Mouse (Mus musculus) brain, embryonic 14.5 days (tissue): Measurements from ENCODE around the gene Pdxk.

Experiments used
- CTCF ChIP-seq: fragments of 200-500 bp; IDR thresholded peaks from 2 replicates; pipeline ENCODE4 v1.5.1; 2012; ENCODE audit warnings: inconsistent platforms, mild to moderate bottlenecking, moderate library complexity, borderline replicate concordance; ENCODE audit not compliant: insufficient read depth, insufficient read length; ENCODE audit errors: extremely low read depth
- POLR2A ChIP-seq: fragments of 200-500 bp; IDR thresholded peaks from 2 replicates; pipeline ENCODE4 v1.6.1; 2012; ENCODE audit warnings: mild to moderate bottlenecking, inconsistent platforms, borderline replicate concordance; ENCODE audit not compliant: poor library complexity, insufficient read depth, insufficient read length, severe bottlenecking; ENCODE audit errors: extremely low read depth

DNA sequence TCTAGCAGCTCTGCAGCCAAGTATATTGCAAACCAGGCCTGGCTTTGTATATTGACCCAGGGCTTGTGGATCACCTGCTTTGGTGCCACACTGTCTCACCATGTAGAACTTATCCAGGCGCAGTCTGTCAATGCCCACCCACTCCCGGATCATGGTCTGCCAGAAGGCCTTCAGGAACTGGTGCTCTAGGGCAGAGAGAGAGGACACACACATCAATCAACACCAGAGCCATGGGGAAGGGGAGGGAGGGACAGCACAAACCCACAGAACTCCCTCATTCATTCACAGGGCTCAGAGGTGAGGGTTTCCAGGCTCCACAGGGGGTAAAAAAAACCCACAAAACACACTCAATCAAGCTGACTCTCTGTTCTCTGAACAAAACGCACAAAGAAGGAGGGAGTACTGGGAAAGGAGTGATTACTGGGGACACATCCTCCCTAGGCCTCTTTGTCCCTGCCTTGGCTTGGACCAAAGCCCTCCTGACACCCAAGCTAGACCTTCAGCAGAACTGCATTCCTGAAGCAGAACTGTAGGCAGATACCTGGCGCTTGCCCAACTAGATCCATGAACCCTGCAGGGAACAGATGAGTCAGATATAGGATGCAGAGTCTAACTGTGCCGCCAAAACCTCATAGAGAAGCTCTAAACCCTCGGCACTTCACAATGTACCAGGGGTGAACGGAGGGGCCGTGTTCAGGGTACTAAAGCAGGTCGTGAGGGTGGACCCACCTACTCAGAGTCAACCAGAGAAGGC lies 55.6 kb downstream of the Pdxk start:
- TF ChIP-seq CTCF, result no peak
- no peak for TF ChIP-seq POLR2A
